Mouse (Mus musculus): Measurements from ENCODE around the gene Mpdu1.
"Not testable (repeated sequence)": the region's sequence is repeated elsewhere in the genome, so short reads cannot be mapped to it uniquely, and the experiment has no call there.

Gene Mpdu1

GRCm38 (mm10) chr11:69663795-69664194 lies 1.4 kb upstream of the Mpdu1 start:
- peak in 1 of 2 experiments; percentile 37 for DNase-seq

DNA sequence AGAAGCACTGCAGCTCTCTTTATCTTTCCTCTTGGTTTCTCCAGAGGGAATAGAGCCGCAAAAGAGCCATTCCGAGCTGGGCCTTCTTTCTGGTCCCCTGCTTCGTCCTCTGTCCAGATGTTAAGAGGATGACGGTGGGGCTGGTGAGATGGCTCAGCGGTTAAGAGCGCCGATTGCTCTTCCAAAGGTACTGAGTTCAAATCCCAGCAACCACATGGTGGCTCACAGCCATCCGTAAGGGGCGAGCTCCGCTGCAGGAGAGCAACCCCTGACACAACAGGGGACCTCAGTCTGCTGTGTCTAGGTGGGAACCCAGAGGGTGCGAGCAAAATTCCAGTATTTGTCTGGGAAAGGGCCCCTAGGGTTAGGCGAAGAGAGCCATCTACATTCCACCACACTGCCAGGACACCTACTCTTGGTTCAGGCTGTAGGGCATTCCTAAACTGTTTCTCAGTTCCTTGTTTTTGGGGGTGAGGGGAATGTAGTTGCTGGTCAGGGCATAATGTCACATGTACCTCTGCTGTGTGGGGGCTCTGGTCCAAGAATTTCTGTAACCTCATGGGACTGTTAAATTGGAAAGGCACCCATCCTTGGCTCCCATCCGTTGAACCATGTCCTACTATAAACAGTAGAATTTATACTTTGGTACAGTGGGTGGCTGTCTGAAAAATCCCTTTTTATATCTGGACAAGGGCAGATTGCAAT lies 677 bp upstream of the Mpdu1 start:
- DNase-seq = no peak

- peak in 1 of 2 experiments; percentile 30 for DNase-seq
Measured at GRCm38 (mm10) chr11:69661221-69661881, 1.1 kb downstream of the Mpdu1 start.

GRCm38 (mm10) chr11:69657462-69657881 lies 5.0 kb downstream of the Mpdu1 start:
- DNase-seq = no peak

GRCm38 (mm10) chr11:69656617-69657461 lies 5.6 kb downstream of the Mpdu1 start:
- DNase-seq = peak; percentile 61 to 71

GRCm38 (mm10) chr11:69656065-69656455 lies 6.4 kb downstream of the Mpdu1 start:
- no peak for DNase-seq

- peak; percentile 81 to 86 for DNase-seq
Measured at GRCm38 (mm10) chr11:69655264-69656064, 7.0 kb downstream of the Mpdu1 start, which contains the start of gene Sox15. Gene Sox15 (plus strand): TSS chr11:69655314.

DNA sequence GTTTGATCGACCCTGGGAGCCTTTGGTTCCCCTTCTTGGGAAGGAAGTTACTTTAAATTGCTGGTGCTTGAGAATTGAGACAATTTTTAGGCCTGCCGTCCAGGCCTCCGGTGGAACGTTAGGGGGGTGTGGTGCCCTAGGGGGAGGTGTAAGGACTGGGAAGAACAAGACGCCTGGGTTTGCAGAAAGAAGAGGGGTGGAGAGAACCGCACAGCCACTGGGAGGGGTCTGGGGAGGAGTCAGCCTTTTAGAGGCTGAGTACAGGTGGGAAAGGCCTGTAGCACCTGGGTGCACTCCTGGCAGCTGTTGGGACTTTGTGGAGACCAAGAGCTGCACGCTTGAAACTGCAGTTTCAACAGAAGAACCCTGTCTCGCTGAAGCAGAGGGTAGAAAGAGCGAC lies 7.7 kb downstream of the Mpdu1 start:
- DNase-seq = no peak

DNA sequence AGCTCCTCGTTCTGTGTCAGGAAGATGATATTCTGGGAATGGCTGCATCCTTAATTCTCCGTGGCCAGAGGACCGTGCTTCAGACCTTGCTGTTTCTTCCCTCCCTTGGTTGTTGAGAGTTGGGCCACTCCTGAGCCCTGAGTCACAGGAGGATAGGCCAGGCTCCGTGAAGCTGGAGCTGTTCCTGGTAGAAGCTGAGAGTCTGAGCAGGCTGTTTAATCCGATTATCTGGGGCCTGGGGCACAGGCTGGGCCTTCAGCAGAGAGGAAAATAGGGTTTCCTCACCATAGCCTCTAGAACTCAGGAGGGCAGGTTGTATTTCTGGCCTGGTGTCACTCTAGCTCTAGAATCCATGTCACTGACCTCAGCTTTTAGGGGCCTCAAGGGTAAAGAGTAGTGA lies 9.0 kb downstream of the Mpdu1 start:
- no peak for DNase-seq

DNA sequence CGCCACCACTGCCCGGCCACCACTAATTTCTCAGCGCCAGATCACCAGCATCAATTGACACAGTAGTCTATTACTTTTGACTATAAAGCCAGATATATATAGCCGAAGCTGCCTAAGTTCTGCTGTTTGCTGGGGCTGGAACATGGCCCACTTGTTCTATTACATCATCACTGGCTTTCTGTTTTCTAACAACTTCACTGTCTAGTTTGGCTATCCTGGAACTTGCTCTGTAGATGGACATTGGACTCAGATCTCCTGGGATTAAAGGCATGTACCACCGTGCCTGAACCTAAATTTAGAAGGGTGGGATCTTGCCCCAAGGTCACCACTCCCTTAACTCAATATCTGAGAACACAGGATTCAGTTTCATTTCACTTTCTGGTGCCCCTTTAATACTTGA lies 16.6 kb downstream of the Mpdu1 start:
- DNase-seq = no peak

DNA sequence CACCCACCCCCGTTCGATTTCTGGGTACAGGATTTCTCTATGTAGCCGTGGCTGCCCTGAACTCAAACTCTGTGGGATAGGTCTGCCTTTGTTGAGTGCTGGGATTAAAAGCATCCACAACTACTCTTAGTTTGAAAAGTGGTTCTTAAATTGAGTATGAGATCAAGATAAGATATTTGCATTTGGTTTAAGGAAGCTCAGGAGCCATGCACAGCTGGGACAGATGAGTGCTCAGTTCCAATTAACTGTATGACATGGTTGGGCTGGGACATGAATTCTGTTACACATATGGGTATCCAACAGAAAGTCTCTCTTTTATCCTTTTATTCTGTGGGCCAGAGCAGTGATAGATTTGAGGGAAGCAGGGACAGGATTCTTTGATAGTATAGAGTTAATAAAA lies 27.0 kb downstream of the Mpdu1 start:
- DNase-seq = no peak

GRCm38 (mm10) chr11:69633128-69633866 lies 29.1 kb downstream of the Mpdu1 start:
- DNase-seq = no peak

GRCm38 (mm10) chr11:69632284-69633089 lies 30.0 kb downstream of the Mpdu1 start, which contains the start of gene Fxr2:
Gene Fxr2 (plus strand): TSS chr11:69632990.
- peak; percentile 100 for DNase-seq

GRCm38 (mm10) chr11:69629802-69630201 lies 32.6 kb downstream of the Mpdu1 start:
- DNase-seq = no peak

DNA sequence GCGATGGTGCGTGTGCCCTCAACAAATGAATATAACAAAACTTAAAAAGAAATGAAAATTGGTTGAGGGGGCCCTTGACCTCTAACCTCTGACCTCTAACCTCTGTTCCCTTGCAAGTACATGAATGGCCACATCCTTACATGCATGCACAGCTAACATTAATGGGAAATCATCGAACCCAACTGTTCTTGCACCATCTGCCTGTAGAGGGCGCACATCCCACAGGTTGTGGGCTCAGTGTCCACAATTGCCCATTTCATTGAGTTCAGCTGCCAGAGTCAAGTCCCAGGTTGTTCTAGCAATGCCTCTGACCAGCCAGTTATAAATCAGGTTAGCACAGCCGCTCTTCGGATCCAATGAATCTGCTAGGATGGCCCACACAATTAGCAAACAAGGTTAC lies 34.2 kb downstream of the Mpdu1 start:
- peak; percentile 89 to 93 for DNase-seq

DNA sequence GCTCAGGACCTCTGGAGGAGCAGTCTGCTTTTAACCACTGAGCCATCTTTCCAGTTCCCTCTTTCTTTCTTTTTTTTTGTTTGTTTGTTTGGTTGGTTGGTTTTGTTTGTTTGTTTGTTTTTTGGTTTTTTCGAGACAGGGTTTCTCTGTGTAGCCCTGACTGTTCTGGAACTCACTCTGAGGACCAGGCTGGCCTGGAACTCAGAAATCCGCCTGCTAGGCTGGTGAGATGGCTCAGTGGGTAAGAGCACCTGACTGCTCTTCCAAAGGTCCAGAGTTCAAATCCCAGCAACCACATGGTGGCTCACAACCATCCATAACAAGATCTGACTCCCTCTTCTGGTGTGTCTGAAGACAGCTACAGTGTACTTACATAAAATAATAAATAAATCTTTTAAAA lies 38.1 kb downstream of the Mpdu1 start:
- DNase-seq = not testable (repeated sequence)

GRCm38 (mm10) chr11:69623006-69623405 lies 39.4 kb downstream of the Mpdu1 start:
- no peak for DNase-seq

- DNase-seq = peak; percentile 66 to 70
Measured at GRCm38 (mm10) chr11:69622406-69622805, 40.0 kb downstream of the Mpdu1 start.

DNA sequence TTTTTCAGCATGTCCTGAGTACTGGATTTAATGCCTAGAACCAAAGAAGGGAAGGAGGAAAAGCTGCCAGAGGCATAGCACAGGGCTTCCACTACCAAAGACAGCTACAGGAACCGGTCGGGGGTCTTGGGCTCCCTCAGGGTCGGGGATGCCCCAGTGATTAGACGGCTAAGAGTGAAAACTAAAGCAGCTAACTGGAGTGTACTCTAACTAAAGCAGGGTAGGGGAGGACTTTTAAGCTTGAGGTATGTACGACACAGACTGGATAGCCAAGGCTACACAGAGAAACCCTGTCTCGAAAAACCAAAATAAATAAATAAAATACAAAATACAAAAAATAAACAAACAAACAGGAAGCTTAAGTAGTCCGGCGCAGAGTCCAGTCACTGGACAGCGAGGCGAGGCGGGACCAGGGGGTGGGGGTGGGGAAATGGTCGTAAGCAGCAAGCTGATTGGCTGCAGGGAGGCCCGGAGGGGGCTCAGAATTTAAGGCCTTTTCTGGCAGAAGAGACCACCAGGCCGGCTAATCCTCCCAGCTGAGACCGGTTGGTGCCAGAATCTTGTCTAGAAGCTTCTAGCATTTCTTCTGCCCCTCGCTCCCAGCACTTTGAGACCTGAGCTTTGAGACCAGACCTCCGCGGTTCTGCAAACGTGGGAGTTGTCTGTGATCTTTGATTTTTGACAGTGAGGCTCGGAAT lies 40.7 kb downstream of the Mpdu1 start, which contains the start of gene Sat2:
Gene Sat2, plus strand, starts transcription at position 454 of the 698 bp plus-strand sequence.
- peak; percentile 77 to 78 for DNase-seq
